9 mouse cellular contexts compared by ENCODE assay signal in the genomic region with DNA sequence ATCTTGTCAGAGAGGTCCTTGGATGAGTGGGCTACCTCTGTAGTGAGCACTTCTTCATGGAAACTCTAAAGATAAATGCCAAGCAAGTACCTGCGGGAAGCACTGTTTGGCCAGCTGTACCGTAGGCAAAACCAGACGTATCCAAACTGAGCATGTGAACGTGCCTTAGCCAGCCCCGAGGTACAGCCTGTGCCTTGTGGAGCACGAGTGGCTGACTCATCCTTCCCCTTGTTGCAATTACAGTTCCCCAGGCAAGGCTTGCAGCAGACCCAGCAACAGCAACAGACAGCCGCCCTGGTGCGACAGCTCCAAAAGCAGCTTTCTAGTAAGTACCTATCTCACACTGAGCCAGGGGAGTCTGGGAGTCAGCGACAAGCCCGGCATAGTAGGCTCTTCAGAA. TPM values are rescaled to one million over a fixed set of nuclear protein-coding genes. Genes with fewer than 3 reads are reported as not detected.
A peak's percentile ranks its signal among the peaks of the same experiment; 100 is the strongest.
DNase-seq lines count a peak whose midpoint lies in the region; ATAC-seq and TF ChIP-seq lines count a peak whose summit lies in the region.
"Had no signal": no experiment of that assay in that cellular context is flagged by ENCODE, and none has a peak within 500 bp of the region (broad histone marks: within the 10 kb centered on the region; RNA-seq: fewer than 3 reads in every experiment).

No protein-coding gene starts in this region.

- H3K9ac ChIP-seq in hindbrain, embryonic 13.5 days, result no peak overlapping the region
- no peak overlapping the region for H3K9ac ChIP-seq in forebrain, embryonic 11.5 days (ENCODE audit: low read length)
- H3K9ac ChIP-seq in hindbrain, postnatal 0 days (replicated peaks; ENCODE audit: low read length), result no peak overlapping the region

- ATAC-seq in hindbrain, embryonic 13.5 days (ENCODE audit: low FRiP score), result no peak
- no peak for ATAC-seq in forebrain, embryonic 11.5 days (replicated peaks; ENCODE audit: low FRiP score)
- ATAC-seq in hindbrain, postnatal 0 days, result no peak

- DNase-seq in heart, postnatal 36 days, result peak; percentile 20 to 25
- DNase-seq in heart, postnatal 14 days, result no peak
- DNase-seq in NIH3T3 (ENCODE audit: low read depth), result peak; percentile 73
- DNase-seq in left cerebral cortex, postnatal 36 days (ENCODE audit: low spot score in 2 of 2), result peak; percentile 50 to 70
- DNase-seq in forebrain, embryonic 11.5 days (ENCODE audit: low spot score), result no peak
- no peak for DNase-seq in hindbrain, postnatal 0 days (ENCODE audit: low spot score)
- DNase-seq: cerebellum, postnatal 25 days had no signal

- 88% methylated on average over 10 of the region's 10 CpGs for WGBS in hindbrain, embryonic 13.5 days
- 92% methylated on average over 10 of the region's 10 CpGs for WGBS in forebrain, embryonic 11.5 days
- WGBS in hindbrain, postnatal 0 days, result 87% methylated on average over 10 of the region's 10 CpGs

- no peaks in the 10 kb centered on the region for H3K27me3 ChIP-seq in hindbrain, embryonic 13.5 days
- no peaks in the 10 kb centered on the region for H3K27me3 ChIP-seq in forebrain, embryonic 11.5 days (ENCODE audit: control insufficient read depth, insufficient read depth, low read length)
- H3K27me3 ChIP-seq in hindbrain, postnatal 0 days (ENCODE audit: insufficient read depth, low read length), result no peaks in the 10 kb centered on the region

- H3K27ac ChIP-seq in bone marrow macrophage, adult 2 months (ENCODE audit: insufficient read depth, low read depth, low read length), result peak overlapping the region; percentile 87
- no peak overlapping the region for H3K27ac ChIP-seq in hindbrain, embryonic 13.5 days
- H3K27ac ChIP-seq in forebrain, embryonic 11.5 days (ENCODE audit: low read depth, low read length), result no peak overlapping the region
- no peak overlapping the region for H3K27ac ChIP-seq in hindbrain, postnatal 0 days

- H3K4me3 ChIP-seq in bone marrow macrophage, adult 2 months (ENCODE audit: insufficient read depth, low read length), result peak overlapping the region; percentile 50
- no peak overlapping the region for H3K4me3 ChIP-seq in hindbrain, embryonic 13.5 days
- no peak overlapping the region for H3K4me3 ChIP-seq in forebrain, embryonic 11.5 days (ENCODE audit: low read depth, low read length)
- H3K4me3 ChIP-seq in hindbrain, postnatal 0 days (ENCODE audit: low read length), result no peak overlapping the region

- no peak for TF ChIP-seq POLR2A in bone marrow macrophage, adult 2 months (IDR thresholded peaks at IDR 0.05; ENCODE audit: borderline replicate concordance, low read depth, low read length)

- no peaks in the 10 kb centered on the region; the same call in 1 of the 2 replicates for H3K36me3 ChIP-seq in hindbrain, embryonic 13.5 days
- H3K36me3 ChIP-seq in forebrain, embryonic 11.5 days (ENCODE audit: control insufficient read depth, insufficient read depth, low read length), result no peaks in the 10 kb centered on the region
- peaks cover 2% of the 10 kb centered on the region; the same call in 1 of the 2 replicates for H3K36me3 ChIP-seq in hindbrain, postnatal 0 days (ENCODE audit: insufficient read depth, low read length)

- TF ChIP-seq CTCF in bone marrow macrophage, adult 2 months (IDR thresholded peaks at IDR 0.05; ENCODE audit: low read depth, low read length), result no peak
- no peak for TF ChIP-seq CTCF in hindbrain, postnatal 0 days (IDR thresholded peaks at IDR 0.05; ENCODE audit: low read depth)

- H3K4me2 ChIP-seq in hindbrain, embryonic 13.5 days, result no peak overlapping the region
- H3K4me2 ChIP-seq in forebrain, embryonic 11.5 days (ENCODE audit: low read depth, low read length, severe bottlenecking), result no peak overlapping the region
- no peak overlapping the region for H3K4me2 ChIP-seq in hindbrain, postnatal 0 days (ENCODE audit: low read depth, low read length)

- intact Hi-C loops in heart, postnatal 36 days (cut with DNase I), result no loop called here
- intact Hi-C loops in heart, postnatal 14 days (cut with DNase I), result no loop called here
- intact Hi-C loops in left cerebral cortex, postnatal 36 days (cut with DNase I), result no loop called here

- no peaks in the 10 kb centered on the region for H3K9me3 ChIP-seq in hindbrain, embryonic 13.5 days
- no peaks in the 10 kb centered on the region for H3K9me3 ChIP-seq in forebrain, embryonic 11.5 days (ENCODE audit: control insufficient read depth, low read length)
- H3K9me3 ChIP-seq in hindbrain, postnatal 0 days (ENCODE audit: low read length), result no peaks in the 10 kb centered on the region

- peaks cover 23% of the 10 kb centered on the region for H3K4me1 ChIP-seq in bone marrow macrophage, adult 2 months (ENCODE audit: control insufficient read depth, insufficient read depth, low read length)
- no peaks in the 10 kb centered on the region; the same call in 1 of the 2 replicates for H3K4me1 ChIP-seq in hindbrain, embryonic 13.5 days (replicated peaks)
- no peaks in the 10 kb centered on the region for H3K4me1 ChIP-seq in forebrain, embryonic 11.5 days (replicated peaks; ENCODE audit: control insufficient read depth, insufficient read depth, low read length)
- no peaks in the 10 kb centered on the region for H3K4me1 ChIP-seq in hindbrain, postnatal 0 days (ENCODE audit: insufficient read depth, low read length)

RNA-seq across cellular contexts. Expression of a gene that starts 31.6 kb away (rescaled TPM):
- total RNA-seq in heart, postnatal 36 days (2021), result 1 to 10 TPM; 2.9 to 3.0 TPM
- total RNA-seq in heart, postnatal 14 days (2021), result 1 to 10 TPM; 6.5 to 8.1 TPM
- not detected in 2 replicates for polyA plus RNA-seq in bone marrow macrophage, adult 2 months (2012; ENCODE audit: insufficient read depth, insufficient read length, missing spikeins)
- 1 to 10 TPM; 1.6 to 2.1 TPM for total RNA-seq in left cerebral cortex, postnatal 36 days (2021)
- 3.3 and 3.7 TPM in 2 replicates for polyA plus RNA-seq in hindbrain, embryonic 13.5 days (2015; fragmentation: Nextera tagmentation; extraction: Ambion mirVana)
- polyA plus RNA-seq in forebrain, embryonic 11.5 days (2014; fragmentation: Nextera tagmentation; extraction: Ambion mirVana), result 3.1 and 3.2 TPM in 2 replicates
- 7.1 TPM in 2 replicates for total RNA-seq in hindbrain, postnatal 0 days (2014; rRNA removed)
- polyA plus RNA-seq in hindbrain, postnatal 0 days (2015; fragmentation: Nextera tagmentation; extraction: Ambion mirVana), result 6.2 and 6.7 TPM in 2 replicates

RNA-seq across cellular contexts. Expression of a gene that starts 49.9 kb away (rescaled TPM):
- 1 to 10 TPM; 2.3 to 2.6 TPM for total RNA-seq in heart, postnatal 36 days (2021)
- total RNA-seq in heart, postnatal 14 days (2021), result 1 to 10 TPM; 1.4 to 2.2 TPM
- 34.6 and 38.6 TPM in 2 replicates for polyA plus RNA-seq in bone marrow macrophage, adult 2 months (2012; ENCODE audit: insufficient read depth, insufficient read length, missing spikeins)
- total RNA-seq in left cerebral cortex, postnatal 36 days (2021), result 10 to 100 TPM; 39.1 to 56.1 TPM
- 10.2 and 10.9 TPM in 2 replicates for polyA plus RNA-seq in hindbrain, embryonic 13.5 days (2015; fragmentation: Nextera tagmentation; extraction: Ambion mirVana)
- polyA plus RNA-seq in forebrain, embryonic 11.5 days (2014; fragmentation: Nextera tagmentation; extraction: Ambion mirVana), result 1.9 and 2.0 TPM in 2 replicates
- total RNA-seq in hindbrain, postnatal 0 days (2014; rRNA removed), result 8.3 and 17.8 TPM in 2 replicates
- 15.4 TPM in 2 replicates for polyA plus RNA-seq in hindbrain, postnatal 0 days (2015; fragmentation: Nextera tagmentation; extraction: Ambion mirVana)

Comparison
In these comparisons a context has a peak if more than half of its experiments do, and no peak if none do; other contexts are left out.
1. DNase-seq: peak in heart, postnatal 36 days (2 of 2), NIH3T3 (single experiment) and left cerebral cortex, postnatal 36 days (2 of 2); none in heart, postnatal 14 days (0 of 2), forebrain, embryonic 11.5 days (single experiment) and hindbrain, postnatal 0 days (single experiment).